Mouse (Mus musculus) cerebellum, postnatal 4 days (tissue): ENCODE measurements at regions not wholly inside any gene's neighbourhood (a gene's known extent, or its start where the extent isn't known, plus 50 kb on each side); places are given as distances from the start of the nearest gene placed in this dataset.

Experiments
- DNase-seq, 2 experiments: peaks; one replicate each; pipeline ENCODE4 v3.0.0; 2022; ENCODE audit warnings: low spot score in 2 of 2, mixed read lengths in 1 of 2

DNA sequence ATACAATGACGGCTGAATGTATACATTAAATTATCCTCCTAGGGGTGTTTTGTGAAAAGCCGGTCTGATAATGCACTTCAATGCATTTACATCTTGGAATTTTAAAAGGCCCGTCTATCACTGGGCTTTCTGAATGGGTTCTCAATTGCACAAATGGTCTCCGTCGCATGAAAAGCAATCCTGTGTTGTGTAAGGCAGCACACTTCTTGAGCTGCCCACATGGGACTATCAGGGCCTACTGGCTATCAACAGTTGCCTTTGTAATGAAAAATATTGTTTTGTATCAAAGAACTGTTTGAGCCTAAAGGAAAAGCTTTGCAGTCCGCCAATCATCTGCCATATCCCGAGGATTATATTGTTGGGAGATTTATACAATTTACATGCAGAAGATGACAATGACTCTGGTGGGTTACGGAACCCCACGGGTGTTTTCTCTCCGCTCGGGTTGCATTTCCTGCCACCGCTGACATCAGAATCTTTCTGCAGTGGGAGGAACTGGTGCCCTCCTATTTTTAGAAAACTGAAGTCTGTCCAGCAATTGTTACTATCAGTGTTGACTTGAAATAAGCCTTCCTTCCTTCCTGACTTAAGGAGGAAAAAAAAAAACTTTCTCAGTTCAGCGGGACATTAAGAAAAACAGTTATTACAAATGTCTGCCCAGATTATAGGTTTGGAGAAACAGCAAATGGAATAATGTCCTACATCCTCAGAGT lies 118.7 kb downstream of the Tmem26 start:
- DNase-seq: no peak

DNA sequence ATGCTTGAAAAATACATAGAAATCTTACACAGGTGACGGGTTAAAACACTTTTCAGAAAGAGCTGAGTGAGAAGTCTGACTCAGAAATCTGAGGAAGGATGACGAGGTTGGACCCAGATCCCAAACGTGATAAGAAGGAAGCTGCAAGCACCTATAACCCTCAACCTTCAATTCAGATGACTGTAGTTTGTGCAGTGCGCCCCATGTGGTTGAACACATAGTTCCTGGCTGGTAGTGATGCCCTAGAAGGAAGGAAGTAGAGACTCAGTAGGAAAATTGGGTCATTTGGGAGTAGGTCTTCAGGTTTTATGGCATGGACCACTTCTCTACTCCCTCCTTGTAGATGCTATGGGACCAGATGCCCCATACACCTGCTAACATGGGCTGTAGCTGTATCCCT lies 120.6 kb downstream of the Tmem26 start:
- DNase-seq: no peak

DNA sequence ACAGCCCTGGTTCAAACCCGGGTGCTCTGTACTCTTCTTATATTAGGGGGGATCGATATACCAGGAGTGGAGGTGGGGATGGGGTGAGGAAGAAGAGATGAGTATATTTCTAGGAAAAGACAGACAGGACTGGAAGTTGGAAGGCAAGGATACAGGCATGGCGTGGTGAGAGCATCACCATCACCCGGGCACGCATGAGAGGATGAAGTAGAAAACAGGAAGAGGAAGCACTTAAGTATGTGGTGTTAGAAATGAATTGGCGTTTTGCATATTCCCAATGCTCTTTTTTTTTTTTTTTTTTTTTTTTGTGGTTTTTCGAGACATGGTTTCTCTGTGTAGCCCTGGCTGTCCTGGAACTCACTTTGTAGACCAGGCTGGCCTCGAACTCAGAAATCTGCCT lies 121.2 kb downstream of the Tmem26 start:
- DNase-seq: no peak

DNA sequence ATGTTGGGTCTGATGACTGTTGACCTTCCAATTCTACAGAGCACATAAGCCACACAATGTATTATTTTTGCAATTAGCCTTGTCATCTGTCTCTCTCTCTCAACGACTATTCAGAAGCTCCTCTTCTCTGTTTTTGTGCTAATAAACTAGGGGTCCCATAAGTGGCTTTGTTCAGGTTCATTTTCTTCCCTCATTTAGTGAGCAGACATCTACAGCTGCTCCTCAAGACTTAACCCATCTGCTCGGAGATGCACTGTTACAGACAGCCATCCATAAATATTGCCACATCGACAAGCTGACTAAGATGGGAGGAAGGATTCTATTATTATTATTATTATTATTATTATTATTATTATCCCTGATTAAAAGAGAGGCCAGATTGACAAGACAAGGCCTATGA lies 127.7 kb downstream of the Tmem26 start:
- DNase-seq: no peak

DNA sequence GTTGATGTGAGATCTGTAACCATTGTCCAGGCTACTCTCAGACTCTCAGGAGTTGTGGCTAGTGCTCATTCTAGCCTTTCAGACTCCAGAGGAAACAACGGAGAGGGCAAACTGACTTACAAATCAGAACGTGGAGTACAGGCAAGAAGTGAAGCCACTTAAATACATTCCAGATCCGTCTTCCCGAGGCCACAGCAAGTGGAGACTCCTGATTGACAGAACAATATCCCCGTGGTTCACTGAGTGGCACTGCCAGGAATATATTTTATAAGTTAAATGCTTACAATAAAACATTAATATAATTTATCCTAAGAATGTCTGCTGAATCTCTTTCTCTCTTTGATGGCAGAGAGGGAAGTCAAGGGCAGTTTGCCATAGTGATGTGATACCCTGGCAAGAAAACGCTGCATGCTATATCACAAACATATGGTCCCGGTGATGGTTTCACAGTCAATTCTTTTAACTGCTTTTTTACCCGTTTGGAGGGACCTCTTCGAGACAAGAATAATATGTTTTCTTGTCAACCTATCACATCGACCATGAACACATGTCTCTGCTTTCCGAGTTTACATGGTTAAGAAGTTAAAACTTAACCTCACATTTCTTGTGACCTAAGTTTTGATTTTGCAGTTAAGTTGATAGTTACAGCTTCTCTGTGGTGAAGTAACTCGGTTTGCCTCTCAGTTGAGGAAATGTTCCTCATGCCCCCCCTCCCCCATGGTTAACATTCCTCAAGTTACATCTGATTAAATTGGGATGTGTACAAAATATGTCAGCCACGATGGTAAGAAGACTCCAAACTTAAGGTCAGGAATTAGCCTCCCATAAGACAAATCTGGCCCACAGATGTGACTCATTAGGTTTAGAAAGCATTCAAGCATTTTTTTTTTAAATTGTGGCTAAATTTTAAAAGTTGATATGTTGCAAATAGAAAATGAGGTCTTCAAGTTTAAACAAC lies 132.8 kb downstream of the Tmem26 start:
- no peak for DNase-seq

DNA sequence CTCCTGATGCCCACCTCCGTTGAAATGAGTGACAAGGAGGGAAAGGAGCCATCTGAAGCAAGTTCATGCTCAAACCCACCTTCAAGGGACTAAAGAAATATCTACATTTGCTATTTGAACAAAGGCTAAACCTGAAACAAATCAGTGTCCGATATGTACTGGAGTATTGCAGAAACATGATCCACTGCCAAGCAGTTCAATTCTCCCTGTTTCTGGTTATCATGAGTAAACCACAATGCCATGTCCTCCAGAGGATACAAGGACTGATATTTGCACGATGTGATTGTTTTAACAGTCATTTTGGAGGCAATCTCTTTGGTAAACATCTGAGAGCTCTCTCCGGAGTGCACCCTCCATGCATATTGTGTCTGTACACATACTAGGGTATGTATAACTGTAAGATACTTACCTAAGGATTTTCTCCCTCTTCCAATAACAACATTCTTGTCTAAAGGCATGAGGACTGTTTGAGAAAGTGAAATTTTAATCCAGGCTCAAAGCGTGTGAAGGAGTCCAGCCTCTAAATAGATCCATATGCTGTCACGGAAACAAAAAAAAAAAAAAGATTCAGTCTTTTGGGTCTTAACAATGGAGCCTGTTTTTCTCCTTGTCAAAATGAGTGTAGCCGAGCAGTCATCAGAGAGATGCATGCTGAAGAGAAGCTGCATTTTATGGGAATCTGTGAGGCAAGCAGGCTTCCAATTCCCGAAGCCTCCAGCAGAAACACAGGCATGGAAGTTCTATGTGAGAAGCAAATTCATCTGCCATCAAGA lies 141.3 kb downstream of the Tmem26 start:
- DNase-seq: no peak

DNA sequence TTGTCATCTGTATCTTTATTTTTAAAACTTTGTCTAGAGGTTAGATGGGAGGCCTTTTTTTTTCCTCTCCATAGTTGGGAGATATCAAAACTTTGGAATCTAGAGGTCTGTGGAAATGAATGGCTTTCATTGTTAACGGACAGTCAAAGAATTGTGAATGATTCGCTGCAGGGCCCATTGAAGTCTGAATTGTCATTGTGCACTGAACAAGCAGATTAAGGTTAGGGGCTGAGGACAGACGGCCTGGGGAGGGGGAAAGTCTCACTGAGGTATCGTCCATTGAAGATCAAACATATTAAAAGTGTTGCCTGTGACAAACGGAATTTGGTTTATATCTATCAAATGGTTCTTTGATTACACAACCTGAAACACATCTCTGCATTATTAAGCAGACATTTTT lies 142.3 kb downstream of the Tmem26 start:
- no peak for DNase-seq

DNA sequence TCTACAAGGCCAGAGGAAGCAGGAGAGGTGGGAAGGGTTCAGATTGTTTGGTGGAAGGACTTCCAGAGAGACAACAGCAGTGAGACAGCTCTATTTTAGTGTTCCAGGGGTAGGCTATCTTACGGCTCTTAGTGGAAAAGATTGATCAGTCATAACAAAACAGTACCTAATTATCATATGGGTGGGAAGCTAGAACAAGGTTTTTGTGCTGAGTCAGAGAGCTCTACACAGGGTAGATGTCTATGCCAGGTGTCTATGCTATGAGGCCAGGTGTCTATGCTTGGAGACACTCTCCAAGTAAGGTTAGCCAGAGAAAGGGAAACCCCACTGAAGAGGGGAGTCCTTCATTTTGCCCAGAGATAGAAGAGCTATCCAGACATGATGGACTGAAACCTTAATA lies 143.9 kb downstream of the Tmem26 start:
- no peak for DNase-seq

DNA sequence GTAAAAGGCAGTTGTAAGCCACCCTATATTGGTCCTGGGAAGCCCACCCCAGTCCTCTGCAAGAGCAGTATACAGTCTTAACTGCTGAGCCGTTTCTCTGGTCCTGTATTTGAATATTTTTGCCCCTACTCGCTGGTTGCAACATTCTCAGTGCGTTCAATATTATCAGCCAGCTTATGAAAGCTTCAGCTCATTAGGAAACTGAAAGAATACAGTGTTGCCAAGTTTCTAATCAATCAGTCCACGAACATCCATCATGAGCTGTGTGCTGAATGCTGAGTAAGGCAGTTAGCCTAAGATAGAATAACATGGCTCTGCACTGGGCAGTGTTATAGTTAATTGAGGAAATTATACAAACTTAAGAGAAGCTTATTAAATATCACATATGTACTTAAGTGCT lies 148.7 kb downstream of the Tmem26 start:
- DNase-seq: no peak

DNA sequence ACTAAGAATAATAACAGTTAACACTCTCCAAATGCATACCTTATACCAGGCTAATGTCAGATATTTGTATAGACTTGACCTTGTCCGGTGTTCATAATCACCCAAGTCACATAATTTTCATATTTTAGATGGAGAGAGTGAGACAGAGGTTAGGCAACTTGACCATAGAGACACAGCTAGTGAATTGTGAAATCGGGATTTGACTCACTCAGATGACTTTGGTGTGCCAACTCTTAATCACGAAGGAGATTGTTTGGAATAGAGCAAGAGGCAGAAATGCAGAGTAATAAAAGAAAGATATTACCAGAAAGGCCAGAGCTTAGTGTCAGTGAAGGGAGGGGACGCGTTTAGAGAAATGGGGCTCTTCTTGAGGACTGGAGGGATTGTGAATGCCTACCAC lies 152.2 kb downstream of the Tmem26 start:
- DNase-seq: no peak

DNA sequence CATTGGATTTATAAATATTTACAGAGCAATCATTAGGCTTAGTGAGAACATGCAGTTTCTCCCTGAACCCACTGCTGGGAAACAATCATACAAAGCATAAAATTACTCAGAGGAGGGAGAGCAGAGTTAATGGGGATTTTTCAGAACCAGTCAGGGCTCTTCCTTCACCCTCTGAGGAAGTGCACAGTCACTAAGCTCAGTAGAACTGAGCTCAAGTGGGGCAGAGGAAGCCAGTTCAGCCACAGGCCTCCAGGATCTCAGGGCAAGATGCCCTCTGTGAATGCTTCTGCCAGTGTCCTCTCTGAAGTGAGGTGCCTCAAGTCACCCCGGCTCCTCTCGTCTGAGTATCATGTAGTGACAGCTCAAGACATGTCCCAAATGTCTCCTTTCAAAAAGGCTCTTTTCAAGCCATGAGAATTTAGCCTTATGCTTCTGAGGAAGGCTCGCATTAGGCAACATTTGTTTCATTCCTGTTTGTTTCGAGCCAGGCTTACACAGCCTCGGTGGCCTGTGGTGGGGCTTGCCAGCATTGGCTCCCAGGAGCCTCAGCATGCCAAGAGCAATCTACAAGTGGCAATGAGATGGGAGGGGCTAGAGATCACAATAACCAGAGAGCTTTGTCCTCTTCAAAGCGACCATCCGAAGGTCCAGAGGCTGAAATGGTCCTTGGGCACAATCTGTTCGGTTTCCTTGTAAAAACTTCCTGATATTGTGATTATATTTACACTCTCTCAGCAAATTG lies 169.8 kb downstream of the Tmem26 start:
- DNase-seq: peak in 1 of 2 experiments; percentile 12

DNA sequence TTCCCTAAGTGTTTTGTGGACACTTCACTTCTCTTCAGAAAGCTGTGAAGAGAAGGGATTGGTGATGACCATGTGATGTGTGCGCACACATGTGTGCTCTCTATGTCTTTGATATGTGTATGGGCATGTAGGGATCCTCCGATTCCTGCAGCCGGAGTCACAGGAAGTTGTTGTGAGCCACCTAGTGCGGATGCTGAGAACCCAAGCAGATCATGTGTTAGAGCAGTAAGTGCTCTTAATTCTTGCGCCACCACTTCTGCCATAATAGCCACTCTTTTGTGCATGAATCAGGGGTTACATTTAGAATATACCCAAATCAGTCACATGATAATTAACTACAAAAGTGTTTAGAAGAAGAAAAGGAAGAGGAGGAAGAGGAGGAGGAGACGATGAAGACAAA lies 170.7 kb downstream of the Tmem26 start:
- DNase-seq: no peak

DNA sequence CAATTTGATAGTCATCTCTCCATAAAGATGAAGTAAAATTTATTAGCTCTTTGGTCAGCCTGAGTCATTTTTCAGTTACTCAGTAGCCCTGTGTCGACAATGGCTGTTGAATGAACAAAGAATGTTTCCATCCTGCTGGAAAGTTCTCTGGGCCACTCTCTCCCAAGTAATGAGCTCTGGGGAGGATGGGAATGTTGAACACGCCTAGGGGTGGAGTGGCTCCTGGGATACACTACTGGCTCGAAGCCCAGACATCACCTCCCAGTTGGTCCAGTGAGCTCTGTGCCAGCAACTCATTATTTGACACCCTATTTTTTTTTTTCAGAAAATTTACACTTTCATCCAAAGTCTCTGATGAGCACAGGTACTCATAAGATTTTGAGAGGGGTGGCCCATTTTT lies 174.1 kb downstream of the Tmem26 start:
- DNase-seq: no peak

DNA sequence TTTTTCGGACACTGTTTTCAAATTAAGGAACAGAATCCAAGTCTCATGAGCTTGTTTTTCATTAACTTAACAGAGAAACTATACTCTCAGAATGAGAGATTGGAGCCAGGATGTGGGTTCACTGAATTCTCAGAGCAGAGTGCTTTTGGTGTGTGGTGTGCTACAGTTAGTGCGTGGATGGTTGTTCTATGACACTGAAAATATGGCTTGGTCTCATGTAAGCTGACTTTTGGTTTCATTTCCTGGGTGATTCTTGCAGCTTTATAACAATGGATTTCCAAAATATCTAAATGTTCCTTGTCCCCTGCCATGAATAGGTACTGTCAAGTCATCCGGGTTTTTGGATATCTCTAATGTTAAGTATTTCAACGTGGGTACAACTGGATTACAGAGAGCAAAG lies 177.7 kb downstream of the Tmem26 start:
- DNase-seq: no peak

DNA sequence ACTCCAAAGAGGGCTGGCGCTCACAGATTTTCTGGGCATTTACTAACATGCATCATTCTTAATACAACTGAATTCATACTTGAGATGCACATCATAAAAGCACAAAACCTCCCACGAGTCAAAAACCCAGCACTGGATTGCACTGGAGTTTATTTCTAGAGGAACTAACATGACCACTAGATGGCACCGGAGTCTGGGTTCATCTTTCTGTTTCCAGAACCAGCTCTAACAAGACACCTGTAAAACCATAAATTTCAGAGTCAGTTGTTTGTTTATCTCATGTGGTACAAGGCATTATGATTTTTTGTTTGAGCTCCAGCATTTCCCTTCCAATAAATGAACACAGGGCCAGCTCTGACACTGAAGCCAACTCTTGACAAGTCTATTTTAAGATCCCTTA lies 179.2 kb downstream of the Tmem26 start:
- peak; percentile 35 to 47 for DNase-seq

DNA sequence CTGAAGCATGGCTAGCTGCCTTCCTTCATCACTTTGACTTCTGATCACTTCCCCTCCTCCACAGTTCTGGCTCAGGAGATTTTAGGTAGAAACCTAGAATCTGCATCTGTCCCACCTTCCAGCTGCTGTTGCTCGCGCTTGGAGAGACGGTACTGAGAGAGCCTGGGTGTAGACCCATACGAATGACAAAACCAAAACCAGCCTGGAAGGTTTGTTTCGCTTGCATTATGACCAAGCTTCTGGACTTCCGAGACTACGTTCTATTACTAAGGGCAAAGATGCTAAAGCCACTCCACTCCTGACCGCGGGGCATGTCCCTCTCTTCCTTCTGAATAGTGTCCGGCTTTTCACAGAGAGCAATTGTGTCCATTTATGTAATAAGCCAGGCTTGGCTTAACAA lies 180.9 kb downstream of the Tmem26 start:
- DNase-seq: no peak

DNA sequence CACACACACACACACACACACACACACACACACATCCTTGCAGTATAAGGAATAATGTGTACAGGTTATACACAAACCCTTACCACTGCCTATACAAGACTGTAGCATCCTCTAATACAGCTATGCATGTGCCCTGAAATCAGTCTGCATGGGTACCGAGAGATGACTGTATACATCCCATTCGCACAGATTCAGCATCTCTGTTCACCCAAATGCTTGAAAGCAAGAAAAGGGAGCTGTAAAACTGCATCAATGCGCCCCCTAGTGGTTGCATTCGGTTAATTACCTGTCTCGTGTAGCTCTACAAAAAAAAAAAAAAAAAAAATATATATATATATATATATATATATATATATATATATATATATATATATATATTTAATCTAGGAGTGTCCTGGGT lies 184.8 kb downstream of the Tmem26 start:
- DNase-seq: peak; percentile 65 to 72

DNA sequence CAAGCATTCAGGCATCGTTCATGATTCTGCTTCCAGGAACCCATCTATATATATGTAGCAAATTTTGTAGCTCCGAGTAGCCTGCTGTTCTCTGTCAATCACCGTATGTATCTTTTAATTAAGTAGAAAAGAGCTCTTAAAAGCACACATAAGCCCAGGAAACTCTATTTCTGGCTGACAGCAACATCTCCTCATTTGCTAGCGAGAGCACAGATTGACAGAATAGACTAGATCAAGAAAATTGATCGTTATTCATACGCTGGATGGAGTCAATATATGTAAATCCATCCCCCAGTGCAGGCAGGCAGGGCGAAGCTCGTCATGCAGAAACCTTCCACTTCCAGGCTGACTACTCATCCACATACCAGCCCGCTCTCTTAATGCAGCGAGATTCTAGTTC lies 185.6 kb downstream of the Tmem26 start:
- no peak for DNase-seq

DNA sequence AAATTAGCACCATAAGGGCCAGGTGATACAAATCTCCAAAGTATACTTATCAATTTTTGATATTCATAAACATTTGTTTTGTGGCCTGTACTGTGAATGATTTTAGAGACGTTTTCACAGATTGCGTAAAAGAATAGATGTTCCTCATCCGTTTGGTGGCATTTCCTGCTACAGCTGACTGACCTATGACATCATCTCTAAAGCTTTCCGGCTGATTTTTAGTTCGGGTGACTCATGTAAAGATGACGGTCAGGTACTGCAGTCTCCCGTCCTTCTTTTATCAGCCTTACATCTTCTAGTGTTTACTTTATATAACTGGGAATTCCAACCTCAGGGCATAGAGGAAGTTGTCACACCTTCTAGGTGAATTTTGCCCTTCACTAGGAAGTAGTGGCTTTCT lies 192.7 kb downstream of the Tmem26 start:
- DNase-seq: no peak

DNA sequence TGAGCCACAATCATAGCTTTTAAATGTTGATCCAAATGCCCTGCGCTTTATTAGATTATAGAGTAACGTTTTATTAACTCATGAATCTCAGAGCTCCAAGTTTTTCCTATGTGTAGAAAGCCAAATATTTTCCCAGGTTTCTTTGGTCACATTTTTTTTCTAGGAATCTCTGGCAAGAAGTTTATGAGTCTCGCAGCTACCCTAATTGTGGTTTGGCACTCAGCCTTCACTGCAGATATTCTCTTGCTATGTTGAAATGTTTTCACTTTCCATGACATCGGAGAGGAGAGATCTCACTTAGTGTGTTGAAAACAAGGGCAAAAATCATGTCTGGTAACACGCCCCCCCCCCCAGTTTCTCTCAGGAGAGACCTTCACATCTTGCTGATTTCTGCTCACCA lies 212.4 kb downstream of the Tmem26 start:
- no peak for DNase-seq

DNA sequence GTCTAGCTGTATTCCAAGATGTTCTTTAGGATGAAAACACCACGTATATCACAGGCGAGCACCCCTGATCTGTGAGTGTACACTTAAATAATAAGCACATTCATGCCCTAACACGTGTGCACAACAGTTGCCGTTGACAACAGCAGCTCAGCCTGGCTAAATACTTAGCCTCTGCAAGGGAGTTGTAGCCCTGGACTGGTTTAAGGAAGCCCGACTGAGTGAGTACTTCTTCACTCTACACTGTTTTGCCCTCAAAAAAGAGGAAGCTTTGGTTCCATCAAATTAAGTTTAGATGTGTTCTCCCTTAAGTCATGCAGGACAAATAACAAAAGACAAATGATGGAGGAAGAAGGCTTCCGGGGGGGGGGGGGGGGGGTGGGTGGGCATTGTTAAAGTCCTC lies 208.0 kb upstream of the Rhobtb1 start:
- DNase-seq: no peak

DNA sequence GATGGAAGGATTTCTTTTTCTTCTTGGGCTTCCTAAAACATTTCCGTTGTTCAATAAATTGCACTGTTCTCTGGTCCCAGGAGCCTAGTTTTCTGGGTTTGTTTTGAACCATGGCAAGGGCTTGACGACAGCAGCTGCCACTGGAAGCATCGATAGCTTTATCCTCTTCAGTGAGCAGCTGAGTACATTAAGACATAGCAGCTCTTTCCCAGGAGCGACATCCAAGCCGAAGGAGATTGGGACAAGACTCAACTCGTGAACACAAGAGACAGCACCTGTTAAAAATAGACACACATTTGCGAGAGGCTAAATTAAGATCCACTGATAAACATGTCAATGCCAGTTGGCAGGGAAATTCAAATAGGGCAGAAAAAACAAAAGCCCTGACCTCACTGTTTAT lies 194.7 kb upstream of the Rhobtb1 start:
- no peak for DNase-seq
